Mouse (Mus musculus): ENCODE measurements around the gene En2. TPM values are rescaled to one million over a fixed set of nuclear protein-coding genes. Genes with fewer than 3 reads are reported as not detected.

The En2 gene
- not detected in 2 replicates for polyA plus RNA-seq (2014; fragmentation: Nextera tagmentation; extraction: Ambion mirVana)

DNA sequence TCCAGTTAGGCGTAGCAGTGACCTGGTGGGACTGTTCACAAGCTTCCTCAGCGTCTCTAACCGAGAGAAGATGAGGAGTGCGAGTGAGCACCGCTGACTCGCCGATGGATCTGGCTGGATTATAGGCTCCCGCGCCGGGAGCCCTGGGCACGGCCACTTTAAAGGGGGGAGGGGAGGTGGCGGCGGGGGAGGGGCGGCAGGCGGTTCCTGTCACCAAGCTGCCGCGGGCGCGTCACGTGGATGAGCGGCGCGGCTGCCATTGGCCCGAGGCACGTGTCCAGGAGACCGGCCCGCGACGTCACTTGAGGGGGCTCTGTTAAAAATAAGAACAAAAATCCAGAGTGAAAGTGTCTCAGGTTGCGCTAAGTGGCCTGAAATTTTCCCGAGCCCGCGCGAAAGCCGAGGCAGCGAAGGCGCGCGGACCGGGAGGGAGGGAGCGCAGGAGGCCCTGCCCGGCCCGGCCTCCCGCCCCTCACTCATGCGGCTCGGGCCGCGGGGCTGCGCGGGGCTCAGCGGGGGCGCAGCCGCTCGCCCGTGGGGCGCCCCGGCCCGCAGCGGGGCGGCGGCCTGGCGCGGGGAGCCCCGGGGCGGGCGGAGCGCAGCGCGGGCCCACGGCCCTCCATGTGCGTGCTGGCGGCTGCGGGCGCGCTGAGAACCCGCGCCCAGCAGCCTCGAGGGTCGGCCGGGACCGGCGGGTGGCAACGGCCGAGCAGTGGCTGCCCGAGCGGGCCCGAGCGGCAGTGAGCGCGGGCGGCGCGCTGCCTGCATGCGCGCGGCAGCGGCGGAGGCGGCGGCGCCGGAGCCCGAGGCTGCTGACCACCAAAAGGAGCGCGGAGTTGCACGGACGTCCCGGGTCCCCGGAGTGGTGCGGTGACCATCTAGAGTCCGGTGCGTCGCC, at the start of gene En2:
Gene En2, plus strand, starts transcription at position 337 of the 898 bp plus-strand sequence.
- no peak within 1 kb of the TSS for H3K9ac ChIP-seq (ENCODE audit: low read depth, low read length)
- H3K4me1 ChIP-seq (ENCODE audit: control insufficient read depth, insufficient read depth, low read length) = no peaks in the 10 kb centered on the region
- H3K27ac ChIP-seq (replicated peaks; ENCODE audit: low read depth, low read length) = no peak within 1 kb of the TSS
- peak within 1 kb of the TSS; percentile 44 for H3K4me3 ChIP-seq (ENCODE audit: low read depth, low read length)
- WGBS = 0% methylated on average over 30 of the region's 113 CpGs
- no peaks in the 10 kb centered on the region for H3K9me3 ChIP-seq (ENCODE audit: control insufficient read depth, low read length)
- peaks cover 96% of the 10 kb centered on the region for H3K27me3 ChIP-seq (replicated peaks; ENCODE audit: control insufficient read depth, insufficient read depth, low read length)
- peak; percentile 76 for DNase-seq (ENCODE audit: low spot score)
- ATAC-seq (ENCODE audit: low read depth) = peak; percentile 70
- no peaks in the 10 kb centered on the region for H3K36me3 ChIP-seq (ENCODE audit: control insufficient read depth, insufficient read depth, low read length)
- H3K4me2 ChIP-seq (ENCODE audit: low read depth, low read length) = peak within 1 kb of the TSS; percentile 86

DNA sequence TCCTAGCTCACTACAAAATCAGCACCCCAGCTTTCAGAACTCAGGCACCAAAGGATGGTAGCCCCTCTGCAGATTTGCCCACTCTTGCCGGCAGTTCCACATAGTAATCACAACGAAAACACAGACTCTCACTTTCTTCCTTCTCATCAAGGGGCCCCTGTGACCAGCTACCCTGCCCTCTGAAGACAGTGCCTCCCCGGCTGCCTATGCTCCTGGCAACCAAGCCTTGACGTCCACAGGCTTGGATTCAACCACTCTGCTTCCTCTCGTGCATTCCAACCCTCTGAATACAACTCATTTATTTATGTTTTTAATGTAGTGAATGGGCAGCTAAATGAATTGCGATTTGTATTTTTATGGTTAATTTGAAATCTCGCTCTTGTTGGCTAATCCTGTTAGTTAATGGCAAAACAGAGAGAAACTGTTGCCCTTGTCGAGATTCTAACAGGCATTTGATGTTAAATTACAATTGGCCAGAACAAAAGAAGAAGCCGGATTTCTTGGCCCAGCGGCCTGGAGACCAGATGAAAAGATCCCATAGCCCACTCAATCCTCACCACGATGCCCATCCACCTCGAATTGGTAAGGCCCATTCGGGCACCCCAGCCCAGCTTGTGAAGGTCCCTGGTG, 48.1 kb upstream of the En2 start:
- Histone ChIP-seq H3K9ac (ENCODE audit: low read depth, low read length) (no peak overlapping the region), H3K4me3 (ENCODE audit: low read depth, low read length) (no peak overlapping the region), H3K27me3 (replicated peaks; ENCODE audit: control insufficient read depth, insufficient read depth, low read length) (peaks cover 62% of the 10 kb centered on the region), H3K36me3 (ENCODE audit: control insufficient read depth, insufficient read depth, low read length) (no peaks in the 10 kb centered on the region), H3K4me1 (ENCODE audit: control insufficient read depth, insufficient read depth, low read length) (no peaks in the 10 kb centered on the region), H3K27ac (replicated peaks; ENCODE audit: low read depth, low read length) (no peak overlapping the region), H3K4me2 (ENCODE audit: low read depth, low read length) (no peak overlapping the region), H3K9me3 (ENCODE audit: control insufficient read depth, low read length) (no peaks in the 10 kb centered on the region)
- WGBS = 5% methylated on average over 13 of the region's 13 CpGs
- ATAC-seq (ENCODE audit: low read depth) = no peak
- DNase-seq (ENCODE audit: low spot score) = no peak

GRCm38 (mm10) chr5:28117882-28118530, 47.5 kb upstream of the En2 start:
- no peak overlapping the region for H3K27ac ChIP-seq (replicated peaks; ENCODE audit: low read depth, low read length)
- WGBS = under 1% methylated on average over 30 of the region's 30 CpGs
- H3K4me2 ChIP-seq (ENCODE audit: low read depth, low read length) = peak overlapping the region; percentile 49
- peak overlapping the region; percentile 3; the same call in 1 of the 2 replicates for H3K9ac ChIP-seq (ENCODE audit: low read depth, low read length)
- H3K4me3 ChIP-seq (ENCODE audit: low read depth, low read length) = peak overlapping the region; percentile 14; the same call in 1 of the 2 replicates
- no peak for DNase-seq (ENCODE audit: low spot score)
- H3K4me1 ChIP-seq (ENCODE audit: control insufficient read depth, insufficient read depth, low read length) = no peaks in the 10 kb centered on the region
- no peak for ATAC-seq (ENCODE audit: low read depth)
- H3K27me3 ChIP-seq (replicated peaks; ENCODE audit: control insufficient read depth, insufficient read depth, low read length) = peaks cover 69% of the 10 kb centered on the region
- H3K9me3 ChIP-seq (ENCODE audit: control insufficient read depth, low read length) = no peaks in the 10 kb centered on the region
- H3K36me3 ChIP-seq (ENCODE audit: control insufficient read depth, insufficient read depth, low read length) = no peaks in the 10 kb centered on the region

DNA sequence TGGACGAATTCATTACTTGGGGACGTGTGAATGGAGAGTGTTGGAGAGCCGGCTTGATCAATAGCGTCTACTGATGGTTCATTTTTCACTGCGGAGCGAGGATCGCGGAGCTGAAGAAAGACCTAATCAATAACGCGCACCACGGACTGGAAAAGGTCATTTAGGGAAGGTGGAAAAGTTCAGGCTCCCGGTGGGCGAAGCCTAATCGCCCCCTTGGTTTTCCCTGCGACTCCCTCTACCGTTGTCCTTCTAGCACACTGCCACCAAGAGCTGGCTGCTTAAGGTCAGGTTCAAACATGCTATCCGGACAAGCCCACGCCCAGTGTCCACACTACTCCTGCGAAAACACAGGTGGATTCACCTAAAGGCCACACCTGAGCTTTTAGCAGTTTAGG, 47.0 kb upstream of the En2 start:
- Histone ChIP-seq H3K9me3 (ENCODE audit: control insufficient read depth, low read length) (no peaks in the 10 kb centered on the region), H3K4me3 (ENCODE audit: low read depth, low read length) (no peak overlapping the region; the same call in 1 of the 2 replicates), H3K27ac (replicated peaks; ENCODE audit: low read depth, low read length) (no peak overlapping the region), H3K36me3 (ENCODE audit: control insufficient read depth, insufficient read depth, low read length) (no peaks in the 10 kb centered on the region), H3K4me2 (ENCODE audit: low read depth, low read length) (peak overlapping the region; percentile 49), H3K9ac (ENCODE audit: low read depth, low read length) (peak overlapping the region; percentile 3; the same call in 1 of the 2 replicates), H3K4me1 (ENCODE audit: control insufficient read depth, insufficient read depth, low read length) (no peaks in the 10 kb centered on the region), H3K27me3 (replicated peaks; ENCODE audit: control insufficient read depth, insufficient read depth, low read length) (peaks cover 74% of the 10 kb centered on the region)
- ATAC-seq (ENCODE audit: low read depth) = no peak
- under 1% methylated on average over 19 of the region's 19 CpGs for WGBS
- no peak for DNase-seq (ENCODE audit: low spot score)

DNA sequence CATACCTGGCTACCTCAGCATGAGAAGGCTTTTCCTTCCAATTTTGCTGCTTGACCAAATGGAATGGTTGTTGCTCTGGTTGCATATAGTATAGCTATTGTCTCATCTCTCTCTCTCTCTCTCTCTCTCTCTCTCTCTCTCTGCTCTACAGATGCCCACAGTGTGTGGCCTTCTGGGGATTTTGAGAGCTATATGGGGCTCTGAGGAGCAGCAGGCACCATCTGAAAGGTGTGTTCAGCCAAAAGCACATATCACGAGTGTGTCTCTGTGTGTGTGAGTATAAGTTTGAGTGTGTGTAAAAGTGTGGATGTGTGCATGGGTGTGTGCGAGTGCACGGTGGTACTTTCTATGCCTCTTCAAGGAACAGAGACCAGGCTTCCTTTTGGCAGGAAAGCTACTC, 45.9 kb upstream of the En2 start:
- H3K9ac ChIP-seq (ENCODE audit: low read depth, low read length) = no peak overlapping the region
- DNase-seq (ENCODE audit: low spot score) (no peak), ATAC-seq (ENCODE audit: low read depth) (no peak)
- H3K4me1 ChIP-seq (ENCODE audit: control insufficient read depth, insufficient read depth, low read length) = no peaks in the 10 kb centered on the region
- no peak overlapping the region for H3K4me3 ChIP-seq (ENCODE audit: low read depth, low read length)
- no peaks in the 10 kb centered on the region for H3K36me3 ChIP-seq (ENCODE audit: control insufficient read depth, insufficient read depth, low read length)
- H3K9me3 ChIP-seq (ENCODE audit: control insufficient read depth, low read length) = no peaks in the 10 kb centered on the region
- H3K27ac ChIP-seq (replicated peaks; ENCODE audit: low read depth, low read length) = no peak overlapping the region
- peaks cover 84% of the 10 kb centered on the region for H3K27me3 ChIP-seq (replicated peaks; ENCODE audit: control insufficient read depth, insufficient read depth, low read length)
- H3K4me2 ChIP-seq (ENCODE audit: low read depth, low read length) = no peak overlapping the region
- 29% methylated on average over 3 of the region's 3 CpGs for WGBS

GRCm38 (mm10) chr5:28122491-28123454, 42.7 kb upstream of the En2 start:
- 1% methylated on average over 27 of the region's 27 CpGs for WGBS
- Histone ChIP-seq H3K4me3 (ENCODE audit: low read depth, low read length) (0 out of 2 replicates have a peak overlapping the region, but pooled peaks have one; percentile 8), H3K36me3 (ENCODE audit: control insufficient read depth, insufficient read depth, low read length) (no peaks in the 10 kb centered on the region), H3K4me2 (ENCODE audit: low read depth, low read length) (peak overlapping the region; percentile 6), H3K9me3 (ENCODE audit: control insufficient read depth, low read length) (no peaks in the 10 kb centered on the region), H3K27ac (replicated peaks; ENCODE audit: low read depth, low read length) (no peak overlapping the region), H3K4me1 (ENCODE audit: control insufficient read depth, insufficient read depth, low read length) (no peaks in the 10 kb centered on the region), H3K9ac (ENCODE audit: low read depth, low read length) (no peak overlapping the region), H3K27me3 (replicated peaks; ENCODE audit: control insufficient read depth, insufficient read depth, low read length) (peaks cover 98% of the 10 kb centered on the region)
- ATAC-seq (ENCODE audit: low read depth) = peak; percentile 91
- peak; percentile 89 for DNase-seq (ENCODE audit: low spot score)

- WGBS = 2% methylated on average over 11 of the region's 11 CpGs
- H3K9ac ChIP-seq (ENCODE audit: low read depth, low read length) = no peak overlapping the region
- ATAC-seq (ENCODE audit: low read depth) = no peak
Measured at GRCm38 (mm10) chr5:28123455-28123825, 42.1 kb upstream of the En2 start.

More at GRCm38 (mm10) chr5:28123455-28123825, 42.1 kb upstream of the En2 start:
- Histone ChIP-seq H3K27ac (replicated peaks; ENCODE audit: low read depth, low read length) (no peak overlapping the region), H3K4me2 (ENCODE audit: low read depth, low read length) (0 out of 2 replicates have a peak overlapping the region, but pooled peaks have one; percentile 6), H3K36me3 (ENCODE audit: control insufficient read depth, insufficient read depth, low read length) (no peaks in the 10 kb centered on the region), H3K4me1 (ENCODE audit: control insufficient read depth, insufficient read depth, low read length) (no peaks in the 10 kb centered on the region), H3K9me3 (ENCODE audit: control insufficient read depth, low read length) (no peaks in the 10 kb centered on the region), H3K27me3 (replicated peaks; ENCODE audit: control insufficient read depth, insufficient read depth, low read length) (peaks cover 98% of the 10 kb centered on the region), H3K4me3 (ENCODE audit: low read depth, low read length) (0 out of 2 replicates have a peak overlapping the region, but pooled peaks have one; percentile 8)
- no peak for DNase-seq (ENCODE audit: low spot score)

All from embryonic facial prominence, embryonic 14.5 days (tissue).